Mouse (Mus musculus) ES-E14 (cell line): ENCODE measurements at regions not wholly inside any gene's neighbourhood (a gene's known extent, or its start where the extent isn't known, plus 50 kb on each side); places are given as distances from the start of the nearest gene placed in this dataset.

Experiments
- CHD2 ChIP-seq: IDR thresholded peaks from 2 replicates; pipeline ENCODE4 v1.6.1; 2014; ENCODE audit warnings: mild to moderate bottlenecking, low read depth, low read length, inconsistent platforms
- MAFK ChIP-seq: IDR thresholded peaks from 2 replicates; pipeline ENCODE4 v1.6.1; 2014; ENCODE audit warnings: mild to moderate bottlenecking, low read depth, low read length, inconsistent platforms; ENCODE audit not compliant: insufficient read depth
- ZC3H11A ChIP-seq: IDR thresholded peaks from 2 replicates; pipeline ENCODE4 v1.6.1; 2012; ENCODE audit warnings: low read depth, mild to moderate bottlenecking, inconsistent platforms, low read length, borderline replicate concordance
- ZNF384 ChIP-seq: IDR thresholded peaks from 2 replicates; pipeline ENCODE4 v1.6.1; 2012; ENCODE audit warnings: low read depth, low read length, inconsistent platforms

DNA sequence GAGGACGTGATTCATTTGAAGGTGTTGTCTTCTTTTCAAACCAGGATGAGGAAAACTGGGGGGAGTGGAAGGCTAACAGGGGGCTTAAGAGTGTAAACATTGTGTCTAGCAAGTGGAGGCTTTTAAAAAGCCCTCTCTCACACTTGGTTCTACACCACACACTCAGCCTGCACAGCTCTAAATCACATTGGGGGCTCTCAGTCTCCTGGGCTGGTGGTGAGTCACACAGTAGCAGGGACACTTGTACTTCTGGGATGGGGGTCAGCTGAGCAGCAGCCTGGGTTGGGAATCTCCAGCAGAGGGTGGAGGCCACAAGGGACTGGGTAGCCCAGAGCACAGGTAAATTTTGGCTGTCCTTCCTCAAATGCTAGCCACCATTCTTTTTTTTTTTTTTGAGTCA is 268.4 kb upstream of the Cxcr4 start:
- no peak for TF ChIP-seq CHD2
- no peak for TF ChIP-seq MAFK
- no peak for TF ChIP-seq ZNF384
- no peak for TF ChIP-seq ZC3H11A
